Mouse (Mus musculus) stomach, postnatal 0 days (tissue): Measurements from ENCODE around the gene Adamts4. TPM values are rescaled to one million over a fixed set of nuclear protein-coding genes. Genes with fewer than 3 reads are reported as not detected.
"Not testable (repeated sequence)": the region's sequence is repeated elsewhere in the genome, so short reads cannot be mapped to it uniquely, and the experiment has no call there.

ENCODE experiments used
- ATAC-seq: fragments of 200-750 bp; cut with Nextera tagmentation; 2 replicates; pipeline ENCODE4 v1.8.0; 2017; ENCODE audit not compliant: low FRiP score, low TSS enrichment
- DNase-seq: peaks from one replicate; pipeline ENCODE4 v3.0.0-alpha.2; 2016; ENCODE audit warnings: low spot score
- H3K27ac ChIP-seq: fragments of 300-500 bp; sonication (generic); replicated peaks from 2 replicates; pipeline ENCODE4 v1.5.1; 2014; ENCODE audit warnings: mild to moderate bottlenecking, control low read depth
- H3K27me3 ChIP-seq: fragments of 300-500 bp; sonication (generic); 2 replicates; pipeline ENCODE4 v1.6.1; 2014; ENCODE audit warnings: low read length; ENCODE audit not compliant: control insufficient read depth, insufficient read depth
- H3K36me3 ChIP-seq: fragments of 300-500 bp; sonication (generic); 2 replicates; pipeline ENCODE4 v1.6.1; 2014; ENCODE audit warnings: low read length, mixed read lengths; ENCODE audit not compliant: control insufficient read depth, insufficient read depth
- H3K4me1 ChIP-seq: fragments of 300-500 bp; sonication (generic); replicated peaks from 2 replicates; pipeline ENCODE4 v1.6.1; 2014; ENCODE audit warnings: antibody characterized with exemption; ENCODE audit not compliant: control insufficient read depth, insufficient read depth
- H3K4me2 ChIP-seq: fragments of 300-500 bp; sonication (generic); replicated peaks from 2 replicates; pipeline ENCODE4 v1.6.1; 2014; ENCODE audit warnings: low read depth, mild to moderate bottlenecking, control low read depth, moderate library complexity
- H3K4me3 ChIP-seq: fragments of 300-500 bp; sonication (generic); 2 replicates; pipeline ENCODE4 v1.5.1; 2014; ENCODE audit warnings: low read depth, low read length, control low read depth
- H3K9ac ChIP-seq: fragments of 300-500 bp; sonication (generic); 2 replicates; pipeline ENCODE4 v1.6.1; 2014; ENCODE audit warnings: mild to moderate bottlenecking, low read length, control low read depth, mixed read lengths
- H3K9me3 ChIP-seq: fragments of 300-500 bp; sonication (generic); 2 replicates; pipeline ENCODE4 v1.6.1; 2016; ENCODE audit warnings: low read length; ENCODE audit not compliant: control insufficient read depth
- CTCF ChIP-seq: IDR thresholded peaks from 2 replicates; pipeline ENCODE4 v1.5.1; 2016; ENCODE audit warnings: antibody characterized with exemption, low read depth, mild to moderate bottlenecking, moderate library complexity
- EP300 ChIP-seq: optimal IDR thresholded peaks from 2 replicates; pipeline ENCODE3; 2016; ENCODE audit warnings: antibody characterized with exemption
- WGBS: fragments of 180-500 bp; shearing (Covaris S2); extraction: QIAGEN DNeasy Blood & Tissue Kit; methylation state at CpG from one replicate; pipeline ENCODE4 v1.1.7; 2014; 5-methylcytosine and 5-hydroxymethylcytosine counted together
- polyA plus RNA-seq: library from polyadenylated mRNA; unstranded; fragments of >200 nt; fragmentation: Nextera tagmentation; extraction: Ambion mirVana; gene quantifications from 2 replicates; pipeline ENCODE4 v1.2.1, GENCODE M21; 2015

The Adamts4 gene
- polyA plus RNA-seq, 1 experiment from 2014 or later = 3.9 TPM

DNA sequence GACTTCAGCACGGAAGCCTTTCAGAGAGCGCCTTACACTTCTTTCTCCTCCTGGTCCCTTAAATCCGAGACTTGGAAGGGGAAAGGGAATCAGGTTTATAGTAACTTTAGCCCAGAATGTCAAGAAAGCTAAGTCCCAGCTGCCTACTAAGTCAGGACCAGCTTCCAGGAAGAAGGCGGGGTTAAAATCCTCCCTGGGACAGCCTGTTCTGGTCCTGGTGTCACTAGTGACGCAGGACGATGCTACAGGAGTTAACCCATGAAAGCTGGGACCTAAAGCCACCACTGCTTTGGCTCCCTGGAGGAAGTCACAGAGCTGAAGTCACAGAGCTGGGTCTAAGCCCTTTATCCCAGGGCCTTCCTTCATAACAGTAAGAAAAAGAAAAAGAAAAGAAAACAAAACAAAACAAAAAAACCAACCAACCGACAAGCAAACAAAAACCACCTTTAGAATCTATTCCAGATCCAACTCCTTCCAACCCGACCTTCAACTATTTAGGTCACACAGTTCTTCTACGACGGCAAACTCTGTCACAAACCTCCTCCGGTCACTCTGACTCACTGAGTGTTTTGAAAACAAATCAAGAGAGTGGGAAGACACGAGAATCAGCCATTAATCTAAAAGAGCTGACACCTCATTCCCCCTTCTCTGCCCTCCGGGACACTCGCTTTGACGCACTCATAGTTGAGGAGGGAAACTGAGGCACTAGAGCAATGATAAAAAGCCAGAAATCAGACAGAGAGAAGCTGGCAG, 10.1 kb upstream of the Adamts4 start:
- no peaks in the 10 kb centered on the region for H3K27me3 ChIP-seq
- no peak for DNase-seq
- no peak overlapping the region for H3K4me2 ChIP-seq
- peak overlapping the region; percentile 75; the same call in 1 of the 2 replicates for H3K27ac ChIP-seq
- H3K9ac ChIP-seq = no peak overlapping the region
- no peaks in the 10 kb centered on the region for H3K4me1 ChIP-seq
- TF ChIP-seq CTCF = no peak
- TF ChIP-seq EP300 = no peak
- no peaks in the 10 kb centered on the region for H3K9me3 ChIP-seq
- WGBS = 51% methylated on average over 15 of the region's 15 CpGs
- H3K36me3 ChIP-seq = peaks cover 25% of the 10 kb centered on the region
- peak; percentile 63; the same call in 1 of the 2 replicates for ATAC-seq
- no peak overlapping the region for H3K4me3 ChIP-seq

GRCm38 (mm10) chr1:171240911-171241310, 9.3 kb upstream of the Adamts4 start:
- Histone ChIP-seq H3K27ac (peak overlapping the region; percentile 75), H3K4me2 (no peak overlapping the region), H3K9me3 (no peaks in the 10 kb centered on the region), H3K9ac (no peak overlapping the region), H3K4me3 (no peak overlapping the region), H3K4me1 (no peaks in the 10 kb centered on the region), H3K36me3 (peaks cover 20% of the 10 kb centered on the region), H3K27me3 (no peaks in the 10 kb centered on the region)
- ATAC-seq (no peak), DNase-seq (no peak)
- TF ChIP-seq CTCF (no peak), EP300 (no peak)
- WGBS = 88% methylated on average over 10 of the region's 10 CpGs

- peak; percentile 46 for TF ChIP-seq CTCF
- H3K27ac ChIP-seq, DNase-seq, ATAC-seq, H3K27me3 ChIP-seq, H3K4me3 ChIP-seq, H3K4me2 ChIP-seq, H3K4me1 ChIP-seq, H3K9ac ChIP-seq, H3K9me3 ChIP-seq: not testable (repeated sequence)
- peaks cover 12% of the 10 kb centered on the region for H3K36me3 ChIP-seq
- WGBS = 79% methylated on average over 12 of the region's 12 CpGs
These were observed 8.3 kb upstream of the Adamts4 start for GRCm38 (mm10) chr1:171241952-171242351.

- DNase-seq (no peak), ATAC-seq (no peak)
- Histone ChIP-seq H3K4me3 (no peak overlapping the region), H3K9me3 (no peaks in the 10 kb centered on the region), H3K27ac (no peak overlapping the region), H3K4me1 (peaks cover 10% of the 10 kb centered on the region), H3K9ac (no peak overlapping the region), H3K27me3 (no peaks in the 10 kb centered on the region), H3K4me2 (no peak overlapping the region), H3K36me3 (no peaks in the 10 kb centered on the region)
- WGBS = 80% methylated on average over 8 of the region's 8 CpGs
- TF ChIP-seq CTCF (no peak), EP300 (no peak)
These were observed 4.9 kb upstream of the Adamts4 start for GRCm38 (mm10) chr1:171245353-171245752.

GRCm38 (mm10) chr1:171246709-171247452, 3.3 kb upstream of the Adamts4 start:
- H3K4me1 ChIP-seq = peaks cover 10% of the 10 kb centered on the region
- peak overlapping the region; percentile 90 for H3K27ac ChIP-seq
- H3K27me3 ChIP-seq = no peaks in the 10 kb centered on the region
- peak overlapping the region; percentile 78 for H3K4me2 ChIP-seq
- H3K4me3 ChIP-seq = peak overlapping the region; percentile 81
- no peaks in the 10 kb centered on the region for H3K9me3 ChIP-seq
- TF ChIP-seq CTCF (peak; percentile 96), EP300 (no peak)
- no peaks in the 10 kb centered on the region for H3K36me3 ChIP-seq
- WGBS = under 1% methylated on average over 41 of the region's 41 CpGs
- peak; percentile 98 for DNase-seq
- peak overlapping the region; percentile 89 for H3K9ac ChIP-seq
- ATAC-seq = peak; percentile 94

DNA sequence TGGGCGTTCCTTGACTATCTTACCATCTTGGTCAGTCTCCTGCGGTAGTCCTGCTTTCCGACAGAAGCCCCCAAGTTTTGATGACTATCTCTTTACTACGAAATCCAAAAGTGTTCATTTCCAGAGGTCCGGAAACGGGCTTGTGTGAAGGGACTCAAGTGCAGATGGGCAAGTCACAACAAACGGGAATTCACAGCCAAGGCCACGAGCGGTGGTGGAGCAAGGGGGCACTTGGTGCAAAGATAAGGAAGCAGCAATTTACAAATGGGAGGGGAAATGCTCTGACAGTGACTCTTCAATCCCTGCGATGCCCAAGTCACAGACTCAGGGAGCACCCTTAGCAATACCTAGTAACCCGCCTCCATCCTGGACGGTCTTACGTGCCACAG, 2.8 kb upstream of the Adamts4 start:
- no peak for TF ChIP-seq EP300
- no peak for TF ChIP-seq CTCF
- DNase-seq (no peak), ATAC-seq (no peak)
- peak overlapping the region; percentile 55 for H3K9ac ChIP-seq
- peak overlapping the region; percentile 81 for H3K4me3 ChIP-seq
- peak overlapping the region; percentile 58 for H3K4me2 ChIP-seq
- H3K4me1 ChIP-seq = peaks cover 10% of the 10 kb centered on the region
- H3K36me3 ChIP-seq = no peaks in the 10 kb centered on the region
- peak overlapping the region; percentile 90 for H3K27ac ChIP-seq
- H3K9me3 ChIP-seq = no peaks in the 10 kb centered on the region
- H3K27me3 ChIP-seq = no peaks in the 10 kb centered on the region
- WGBS = 8% methylated on average over 13 of the region's 13 CpGs
